In genomic region chr15:95675176-95675575, GRCm38 (mm10) we compare ENCODE assay signal across 28 mouse cellular contexts. TPM values are rescaled to one million over a fixed set of nuclear protein-coding genes. Genes with fewer than 3 reads are reported as not detected.
DNase-seq lines count a peak whose midpoint lies in the region; ATAC-seq lines count a peak whose summit lies in the region.
"Had no signal": no experiment of that assay in that cellular context is flagged by ENCODE, and none has a peak within 500 bp of the region (broad histone marks: within the 10 kb centered on the region; RNA-seq: fewer than 3 reads in every experiment).

No protein-coding gene starts in this region.

- H3K9me3 ChIP-seq in neural tube, embryonic 15.5 days (replicated peaks), result no peaks in the 10 kb centered on the region
- H3K9me3 ChIP-seq in hindbrain, embryonic 11.5 days (ENCODE audit: control insufficient read depth, low read length), result no peaks in the 10 kb centered on the region
- H3K9me3 ChIP-seq: forebrain, embryonic 15.5 days; heart, embryonic 10.5 days; intestine, embryonic 15.5 days; midbrain, embryonic 15.5 days had no signal

- no peaks in the 10 kb centered on the region for H3K27me3 ChIP-seq in neural tube, embryonic 15.5 days (replicated peaks)
- H3K27me3 ChIP-seq in hindbrain, embryonic 11.5 days (ENCODE audit: control insufficient read depth, insufficient read depth, low read length), result no peaks in the 10 kb centered on the region
- H3K27me3 ChIP-seq: forebrain, embryonic 15.5 days; intestine, embryonic 15.5 days; midbrain, embryonic 15.5 days had no signal

- ATAC-seq in frontal cortex, adult (ENCODE audit: low TSS enrichment), result peak; percentile 34; the same call in 1 of the 2 replicates
- ATAC-seq in neural tube, embryonic 15.5 days (ENCODE audit: low FRiP score), result no peak
- no peak for ATAC-seq in hindbrain, embryonic 11.5 days (ENCODE audit: low FRiP score)
- ATAC-seq: forebrain, embryonic 15.5 days; hindbrain, embryonic 16.5 days; intestine, embryonic 15.5 days; midbrain, embryonic 15.5 days had no signal

- H3K9ac ChIP-seq in neural tube, embryonic 15.5 days (replicated peaks), result no peak overlapping the region
- no peak overlapping the region for H3K9ac ChIP-seq in hindbrain, embryonic 11.5 days (ENCODE audit: low read depth, low read length)
- H3K9ac ChIP-seq: forebrain, embryonic 15.5 days; intestine, embryonic 15.5 days; liver, embryonic 14.5 days; lung, embryonic 14.5 days; midbrain, embryonic 15.5 days had no signal

- H3K4me2 ChIP-seq in neural tube, embryonic 15.5 days, result no peak overlapping the region
- no peak overlapping the region for H3K4me2 ChIP-seq in hindbrain, embryonic 11.5 days (replicated peaks; ENCODE audit: low read depth, low read length)
- H3K4me2 ChIP-seq: forebrain, embryonic 15.5 days; intestine, embryonic 15.5 days; lung, embryonic 14.5 days; midbrain, embryonic 15.5 days had no signal

- no peaks in the 10 kb centered on the region for H3K4me1 ChIP-seq in neural tube, embryonic 15.5 days
- no peaks in the 10 kb centered on the region for H3K4me1 ChIP-seq in hindbrain, embryonic 11.5 days (replicated peaks; ENCODE audit: control insufficient read depth, insufficient read depth, low read length)
- H3K4me1 ChIP-seq: embryonic facial prominence, embryonic 10.5 days; forebrain, embryonic 15.5 days; heart, embryonic 10.5 days; intestine, embryonic 15.5 days; midbrain, embryonic 15.5 days had no signal

- no peak overlapping the region for H3K4me3 ChIP-seq in neural tube, embryonic 15.5 days (replicated peaks)
- H3K4me3 ChIP-seq in hindbrain, embryonic 11.5 days (ENCODE audit: low read depth, low read length), result no peak overlapping the region
- H3K4me3 ChIP-seq: embryonic facial prominence, embryonic 10.5 days; forebrain, embryonic 15.5 days; heart, embryonic 10.5 days; intestine, embryonic 15.5 days; midbrain, embryonic 15.5 days had no signal

- no peaks in the 10 kb centered on the region for H3K36me3 ChIP-seq in neural tube, embryonic 15.5 days
- H3K36me3 ChIP-seq in hindbrain, embryonic 11.5 days (ENCODE audit: control insufficient read depth, insufficient read depth, low read length), result no peaks in the 10 kb centered on the region
- H3K36me3 ChIP-seq: embryonic facial prominence, embryonic 10.5 days; forebrain, embryonic 15.5 days; heart, embryonic 10.5 days; intestine, embryonic 15.5 days; midbrain, embryonic 15.5 days had no signal

- no peak for DNase-seq in frontal cortex, postnatal 25 days (ENCODE audit: low spot score in 2 of 2)
- DNase-seq in neural tube, embryonic 10.5 days (ENCODE audit: extremely low spot score, low spot score), result peak; percentile 7
- DNase-seq in left cerebral cortex, postnatal 4 days, result peak; percentile 59
- DNase-seq in hindbrain, embryonic 11.5 days (ENCODE audit: low spot score), result no peak
- no peak for DNase-seq in liver
- DNase-seq: adrenal gland, postnatal 25 days; cerebellum, adult 11 months; cerebellum, adult 9-11 months; kidney, adult 8-10 months; kidney, postnatal 10 days; lung, embryonic 14.5 days; lung, postnatal 4 days; thymus, adult 18-20 months; thymus, postnatal 4 days had no signal

- H3K27ac ChIP-seq in neural tube, embryonic 15.5 days (replicated peaks), result no peak overlapping the region
- H3K27ac ChIP-seq in hindbrain, embryonic 11.5 days (ENCODE audit: low read depth, low read length), result no peak overlapping the region
- H3K27ac ChIP-seq: embryonic facial prominence, embryonic 10.5 days; forebrain, embryonic 15.5 days; heart, embryonic 10.5 days; intestine, embryonic 15.5 days; liver, embryonic 14.5 days; midbrain, embryonic 15.5 days had no signal

- WGBS in neural tube, embryonic 15.5 days, result 82% methylated on average over 2 of the region's 2 CpGs
- 91% methylated on average over 2 of the region's 2 CpGs for WGBS in hindbrain, embryonic 11.5 days

- intact Hi-C loops in left cerebral cortex, postnatal 4 days (cut with DNase I), result no loop called here

RNA-seq across cellular contexts. Expression of gene Dbx2, which starts 19.4 kb away (rescaled TPM):
- 15.0 and 16.4 TPM in 2 replicates for polyA plus RNA-seq in neural tube, embryonic 15.5 days (2015; fragmentation: Nextera tagmentation; extraction: Ambion mirVana)
- total RNA-seq in left cerebral cortex, postnatal 4 days (2021), result 1 to 10 TPM; 6.6 to 6.8 TPM
- 5.6 and 7.1 TPM in 2 replicates for polyA plus RNA-seq in hindbrain, embryonic 11.5 days (2014; fragmentation: Nextera tagmentation; extraction: Ambion mirVana)
- total RNA-seq: adrenal gland, postnatal 25 days; gastrocnemius, adult 8-10 months; granulocyte monocyte progenitor cell, adult 5-6 weeks; hematopoietic stem cell, adult 5-6 weeks; megakaryocyte-erythroid progenitor cell, adult 5-6 weeks had no signal
- polyA plus RNA-seq: heart, embryonic 10.5 days; liver, embryonic 14.5 days; lung, embryonic 14.5 days; stomach, embryonic 16.5 days had no signal

Comparison
In these comparisons a context has a peak if more than half of its experiments do, and no peak if none do; other contexts are left out.
1. DNase-seq: peak in neural tube, embryonic 10.5 days (single experiment) and left cerebral cortex, postnatal 4 days (single experiment); none in frontal cortex, postnatal 25 days (0 of 2), hindbrain, embryonic 11.5 days (single experiment) and liver (single experiment).